Mouse (Mus musculus) cortical plate, adult 2 months (tissue): ENCODE data around the gene Tas2r123.

Experiments
- CTCF ChIP-seq: fragments of 200-500 bp; IDR thresholded peaks from 2 replicates; pipeline ENCODE4 v1.5.1; 2011; ENCODE audit warnings: mild to moderate bottlenecking, control low read depth, low read length; ENCODE audit not compliant: insufficient read depth; ENCODE audit errors: extremely low read depth
- POLR2A ChIP-seq: fragments of 200-500 bp; IDR thresholded peaks from 2 replicates; pipeline ENCODE4 v1.6.1; 2011; ENCODE audit warnings: mild to moderate bottlenecking, low read length, control low read depth; ENCODE audit not compliant: insufficient read depth; ENCODE audit errors: extremely low read depth

GRCm38 (mm10) chr6:132855138-132855537, 8.2 kb downstream of the Tas2r123 start, which contains the start of gene Tas2r116:
- TF ChIP-seq CTCF = no peak
- no peak for TF ChIP-seq POLR2A
